Mouse (Mus musculus) lung, embryonic 16.5 days (tissue): ENCODE measurements at regions not wholly inside any gene's neighbourhood (a gene's known extent, or its start where the extent isn't known, plus 50 kb on each side); places are given as distances from the start of the nearest gene placed in this dataset.

Experiments used
- ATAC-seq: fragments of 200-750 bp; cut with Nextera tagmentation; 2 replicates; pipeline ENCODE4 v1.8.0; 2017; ENCODE audit warnings: low read depth, mild to moderate bottlenecking, moderate library complexity
- H3K27ac ChIP-seq: fragments of 300-500 bp; sonication (generic); 2 replicates; pipeline ENCODE4 v1.5.1; 2014; ENCODE audit warnings: mild to moderate bottlenecking, control low read depth, low read length
- H3K27me3 ChIP-seq: fragments of 300-500 bp; sonication (generic); 2 replicates; pipeline ENCODE4 v1.6.1; 2014; ENCODE audit warnings: low read depth, low read length, mixed read lengths; ENCODE audit not compliant: control insufficient read depth, insufficient read depth
- H3K36me3 ChIP-seq: fragments of 300-500 bp; sonication (generic); 2 replicates; pipeline ENCODE4 v1.6.1; 2014; ENCODE audit warnings: low read length; ENCODE audit not compliant: control insufficient read depth, insufficient read depth
- H3K4me1 ChIP-seq: fragments of 300-500 bp; sonication (generic); replicated peaks from 2 replicates; pipeline ENCODE4 v1.6.1; 2014; ENCODE audit warnings: low read length, mixed read lengths; ENCODE audit not compliant: control insufficient read depth, insufficient read depth
- H3K4me2 ChIP-seq: fragments of 300-500 bp; sonication (generic); 2 replicates; pipeline ENCODE4 v1.6.1; 2014; ENCODE audit warnings: low read depth, low read length, control low read depth
- H3K4me3 ChIP-seq: fragments of 300-500 bp; sonication (generic); 2 replicates; pipeline ENCODE4 v1.5.1; 2014; ENCODE audit warnings: mild to moderate bottlenecking, low read length, control low read depth
- H3K9ac ChIP-seq: fragments of 300-500 bp; sonication (generic); 2 replicates; pipeline ENCODE4 v1.6.1; 2014; ENCODE audit warnings: low read length, control low read depth
- H3K9me3 ChIP-seq: fragments of 300-500 bp; sonication (generic); 2 replicates; pipeline ENCODE4 v1.6.1; 2016; ENCODE audit warnings: low read length; ENCODE audit not compliant: control insufficient read depth
- WGBS: fragments of 180-500 bp; shearing (Covaris S2); extraction: QIAGEN DNeasy Blood & Tissue Kit; methylation state at CpG from one replicate; pipeline ENCODE4 v1.1.7; 2014; 5-methylcytosine and 5-hydroxymethylcytosine counted together

DNA sequence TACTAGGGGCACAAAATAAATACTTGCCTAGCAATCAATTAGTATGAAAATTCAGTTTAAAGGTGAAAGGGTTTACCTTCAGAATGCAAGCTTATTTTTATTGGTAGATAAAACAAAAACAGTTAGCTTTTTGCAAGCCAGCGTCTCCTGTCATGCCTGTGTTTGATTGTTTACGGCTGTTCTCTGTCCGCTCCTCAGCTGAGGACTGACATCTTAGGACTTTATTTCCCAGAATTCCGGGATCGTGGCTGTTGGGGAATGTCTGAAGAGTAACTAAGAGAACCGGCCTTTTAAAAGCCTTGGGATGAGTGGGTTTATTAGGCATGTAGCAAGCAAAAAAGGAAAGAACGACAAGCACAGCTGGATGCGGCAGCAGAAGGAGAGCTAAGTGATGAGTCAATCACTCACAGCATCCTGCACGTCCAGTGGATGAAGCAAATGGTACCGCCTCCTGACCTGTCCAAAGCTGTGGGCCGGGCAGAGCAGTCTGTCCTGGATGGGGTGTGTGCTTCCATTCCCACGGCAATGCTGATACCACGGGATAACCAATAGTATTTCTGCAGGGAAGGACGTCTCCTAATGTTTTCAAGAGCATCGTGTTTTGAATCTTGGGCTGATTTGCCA, 990.9 kb downstream of the Adgrl2 start:
- no peak overlapping the region for H3K27ac ChIP-seq

DNA sequence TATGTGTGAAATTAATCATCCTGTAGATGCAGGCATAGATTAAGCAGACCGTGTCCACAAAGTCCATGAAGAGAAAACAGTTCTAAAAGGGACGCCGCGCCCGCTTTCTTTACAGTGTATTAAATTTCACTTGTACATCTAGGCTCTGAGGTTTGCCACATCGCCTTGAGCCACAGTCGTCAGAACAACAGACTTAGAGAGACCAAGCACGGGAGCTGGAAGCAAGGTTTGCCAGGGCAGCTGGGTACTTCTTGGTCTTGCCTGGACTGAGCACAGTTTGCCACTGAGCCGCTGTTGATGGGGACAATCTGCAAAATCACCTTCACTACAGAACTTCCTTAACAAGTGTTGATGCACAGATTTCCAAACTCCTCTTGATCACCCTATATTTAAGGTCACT, 998.6 kb downstream of the Adgrl2 start:
- Histone ChIP-seq H3K9ac (no peak overlapping the region), H3K27me3 (no peaks in the 10 kb centered on the region), H3K4me1 (no peaks in the 10 kb centered on the region), H3K9me3 (no peaks in the 10 kb centered on the region), H3K27ac (no peak overlapping the region), H3K36me3 (no peaks in the 10 kb centered on the region), H3K4me3 (no peak overlapping the region), H3K4me2 (no peak overlapping the region)
- 60% methylated on average over 9 of the region's 9 CpGs for WGBS
- no peak for ATAC-seq

More for the DNA sequence above, 990.9 kb downstream of the Adgrl2 start:
- peaks cover 3% of the 10 kb centered on the region; the same call in 1 of the 2 replicates for H3K4me1 ChIP-seq
- WGBS = 25% methylated on average over 15 of the region's 15 CpGs
- H3K27me3 ChIP-seq = no peaks in the 10 kb centered on the region
- no peaks in the 10 kb centered on the region for H3K36me3 ChIP-seq
- peak overlapping the region; percentile 34 for H3K4me2 ChIP-seq
- no peak overlapping the region for H3K4me3 ChIP-seq
- peak; percentile 60 for ATAC-seq
- H3K9ac ChIP-seq = no peak overlapping the region
- no peaks in the 10 kb centered on the region for H3K9me3 ChIP-seq

DNA sequence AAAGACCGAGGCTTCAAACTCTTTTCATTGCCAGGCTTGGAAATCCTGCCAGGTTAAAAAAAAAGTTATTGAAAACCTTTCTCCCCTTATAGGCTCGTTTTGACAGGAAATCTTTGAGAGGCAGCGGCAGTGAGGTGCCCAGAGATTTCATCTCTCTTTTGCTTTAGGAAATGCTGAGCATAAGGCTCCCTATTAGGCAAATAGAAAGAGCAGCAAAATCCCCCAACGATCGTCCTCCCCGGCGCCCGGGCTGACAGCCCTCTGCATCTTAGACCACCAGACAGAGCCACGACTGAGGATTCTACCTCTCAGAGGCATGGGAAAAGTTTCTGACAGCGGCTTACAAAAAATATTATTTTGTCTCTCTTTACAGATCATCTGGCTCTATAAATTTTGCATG, 999.5 kb downstream of the Adgrl2 start:
- H3K27me3 ChIP-seq = no peaks in the 10 kb centered on the region
- ATAC-seq = no peak
- H3K27ac ChIP-seq = no peak overlapping the region
- no peak overlapping the region; the same call in 1 of the 2 replicates for H3K9ac ChIP-seq
- 30% methylated on average over 10 of the region's 10 CpGs for WGBS
- H3K9me3 ChIP-seq = no peaks in the 10 kb centered on the region
- peak overlapping the region; percentile 37 for H3K4me3 ChIP-seq
- H3K4me2 ChIP-seq = peak overlapping the region; percentile 59
- H3K36me3 ChIP-seq = no peaks in the 10 kb centered on the region
- H3K4me1 ChIP-seq = no peaks in the 10 kb centered on the region

- WGBS = 76% methylated on average over 5 of the region's 5 CpGs
- no peak overlapping the region for H3K9ac ChIP-seq
- H3K4me1 ChIP-seq = no peaks in the 10 kb centered on the region
- H3K4me3 ChIP-seq = no peak overlapping the region
- H3K9me3 ChIP-seq = no peaks in the 10 kb centered on the region
- no peaks in the 10 kb centered on the region for H3K36me3 ChIP-seq
- no peak overlapping the region for H3K27ac ChIP-seq
- no peak for ATAC-seq
- no peaks in the 10 kb centered on the region for H3K27me3 ChIP-seq
- H3K4me2 ChIP-seq = no peak overlapping the region
Measured at GRCm38 (mm10) chr3:147982831-147983230, 1007.5 kb downstream of the Adgrl2 start.

- Histone ChIP-seq H3K4me3 (no peak overlapping the region), H3K4me1 (no peaks in the 10 kb centered on the region), H3K9ac (no peak overlapping the region), H3K36me3 (no peaks in the 10 kb centered on the region), H3K27ac (no peak overlapping the region), H3K27me3 (no peaks in the 10 kb centered on the region), H3K9me3 (no peaks in the 10 kb centered on the region), H3K4me2 (no peak overlapping the region)
- WGBS = 22% methylated on average over 4 of the region's 4 CpGs
- peak; percentile 51; the same call in 1 of the 2 replicates for ATAC-seq
Measured at GRCm38 (mm10) chr3:147981621-147982020, 1008.7 kb downstream of the Adgrl2 start.

DNA sequence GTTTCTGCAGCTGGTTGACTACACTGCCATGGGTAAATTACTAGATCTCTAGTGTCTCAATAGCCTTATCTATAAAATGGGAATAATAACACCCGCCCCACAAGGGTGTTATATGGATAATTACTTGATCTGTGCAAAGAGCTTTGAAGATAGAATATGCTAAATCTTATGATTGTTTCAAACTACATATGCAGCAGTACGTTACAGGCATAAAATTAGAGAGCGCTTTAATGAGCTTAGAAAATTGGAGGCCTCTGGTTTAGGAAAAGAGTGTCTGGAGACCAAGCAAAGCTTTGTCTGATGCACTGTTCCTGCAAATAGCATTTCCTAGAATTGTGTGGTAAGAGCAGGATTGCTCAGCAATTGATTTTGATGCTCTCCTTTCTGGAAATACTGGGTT, 1013.8 kb downstream of the Adgrl2 start:
- no peak overlapping the region for H3K4me2 ChIP-seq
- no peaks in the 10 kb centered on the region for H3K36me3 ChIP-seq
- no peak overlapping the region for H3K27ac ChIP-seq
- no peaks in the 10 kb centered on the region for H3K4me1 ChIP-seq
- H3K9me3 ChIP-seq = no peaks in the 10 kb centered on the region
- no peaks in the 10 kb centered on the region for H3K27me3 ChIP-seq
- no peak for ATAC-seq
- WGBS = 91% methylated on average over 3 of the region's 3 CpGs
- no peak overlapping the region for H3K9ac ChIP-seq
- H3K4me3 ChIP-seq = no peak overlapping the region

- Histone ChIP-seq H3K27me3 (no peaks in the 10 kb centered on the region), H3K36me3 (no peaks in the 10 kb centered on the region), H3K9ac (no peak overlapping the region), H3K4me2 (no peak overlapping the region), H3K27ac (no peak overlapping the region), H3K4me3 (no peak overlapping the region), H3K9me3 (no peaks in the 10 kb centered on the region), H3K4me1 (no peaks in the 10 kb centered on the region)
- ATAC-seq = no peak
- 81% methylated on average over 6 of the region's 6 CpGs for WGBS
Measured at GRCm38 (mm10) chr3:147976069-147976468, 1014.3 kb downstream of the Adgrl2 start.

DNA sequence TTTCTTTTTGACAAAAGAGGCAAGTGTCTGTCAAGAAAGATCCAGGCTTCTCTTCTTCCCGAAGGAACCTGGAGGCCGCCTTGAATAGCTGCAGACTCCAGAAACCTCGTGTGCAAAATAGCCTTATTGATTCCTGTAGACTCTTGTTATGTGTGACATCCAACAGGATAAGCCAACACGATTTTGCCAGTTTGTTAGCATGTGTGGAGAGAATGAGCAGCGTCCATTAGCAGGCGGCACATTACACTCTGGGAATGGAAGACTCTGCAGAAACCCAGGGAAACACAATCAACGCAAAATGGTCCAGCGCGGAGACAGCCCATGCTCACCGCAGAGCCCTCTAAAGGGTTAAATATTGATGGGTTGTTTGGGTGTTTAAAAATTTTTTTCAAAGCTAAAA, 1014.9 kb downstream of the Adgrl2 start:
- no peaks in the 10 kb centered on the region for H3K27me3 ChIP-seq
- H3K36me3 ChIP-seq = no peaks in the 10 kb centered on the region
- H3K4me2 ChIP-seq = no peak overlapping the region
- H3K4me3 ChIP-seq = no peak overlapping the region
- no peaks in the 10 kb centered on the region for H3K9me3 ChIP-seq
- no peak overlapping the region for H3K9ac ChIP-seq
- WGBS = 86% methylated on average over 10 of the region's 10 CpGs
- no peak overlapping the region for H3K27ac ChIP-seq
- ATAC-seq = no peak
- no peaks in the 10 kb centered on the region for H3K4me1 ChIP-seq

- 84% methylated on average over 8 of the region's 8 CpGs for WGBS
- Histone ChIP-seq H3K4me2 (no peak overlapping the region), H3K4me3 (no peak overlapping the region), H3K4me1 (no peaks in the 10 kb centered on the region), H3K36me3 (no peaks in the 10 kb centered on the region), H3K9ac (no peak overlapping the region), H3K27me3 (no peaks in the 10 kb centered on the region), H3K27ac (no peak overlapping the region), H3K9me3 (no peaks in the 10 kb centered on the region)
- ATAC-seq = no peak
Measured at GRCm38 (mm10) chr3:147974515-147974914, 1015.8 kb downstream of the Adgrl2 start.

GRCm38 (mm10) chr3:147968271-147968670, 1022.1 kb downstream of the Adgrl2 start:
- 74% methylated on average over 11 of the region's 11 CpGs for WGBS

More at GRCm38 (mm10) chr3:147968271-147968670, 1022.1 kb downstream of the Adgrl2 start:
- Histone ChIP-seq H3K4me3 (no peak overlapping the region), H3K27ac (no peak overlapping the region), H3K9ac (no peak overlapping the region), H3K4me1 (peaks cover 3% of the 10 kb centered on the region; the same call in 1 of the 2 replicates), H3K9me3 (no peaks in the 10 kb centered on the region), H3K4me2 (no peak overlapping the region), H3K27me3 (no peaks in the 10 kb centered on the region), H3K36me3 (no peaks in the 10 kb centered on the region)
- no peak for ATAC-seq
